Mouse (Mus musculus) heart, postnatal 0 days (tissue): ENCODE data around the gene Usp38. TPM values are rescaled to one million over a fixed set of nuclear protein-coding genes. Genes with fewer than 3 reads are reported as not detected.

Experiments used
- ATAC-seq: fragments of 200-750 bp; cut with Nextera tagmentation; 2 replicates; pipeline ENCODE4 v1.8.0; 2017; ENCODE audit warnings: low read depth, moderate number of reproducible peaks, moderate library complexity; ENCODE audit not compliant: insufficient read depth
- DNase-seq: peaks from one replicate; pipeline ENCODE4 v3.0.0-alpha.2; 2016; ENCODE audit warnings: low spot score
- H3K27ac ChIP-seq: fragments of 300-500 bp; sonication (generic); 2 replicates; pipeline ENCODE4 v1.5.1; 2014; ENCODE audit warnings: low read depth, mild to moderate bottlenecking
- H3K27me3 ChIP-seq: fragments of 300-500 bp; sonication (generic); 2 replicates; pipeline ENCODE4 v1.6.1; 2014; ENCODE audit warnings: low read length, mixed read lengths; ENCODE audit not compliant: control insufficient read depth, insufficient read depth
- H3K36me3 ChIP-seq: fragments of 300-500 bp; sonication (generic); replicated peaks from 2 replicates; pipeline ENCODE4 v1.6.1; 2014; ENCODE audit warnings: low read length, mixed read lengths; ENCODE audit not compliant: control insufficient read depth, insufficient read depth
- H3K4me1 ChIP-seq: fragments of 300-500 bp; sonication (generic); 2 replicates; pipeline ENCODE4 v1.6.1; 2014; ENCODE audit warnings: antibody characterized with exemption; ENCODE audit not compliant: control insufficient read depth, insufficient read depth
- H3K4me2 ChIP-seq: fragments of 300-500 bp; sonication (generic); 2 replicates; pipeline ENCODE4 v1.6.1; 2014; ENCODE audit warnings: low read depth, mild to moderate bottlenecking, low read length, moderate library complexity
- H3K4me3 ChIP-seq: fragments of 300-500 bp; sonication (generic); 2 replicates; pipeline ENCODE4 v1.5.1; 2014; ENCODE audit warnings: low read depth, low read length
- H3K9ac ChIP-seq: fragments of 300-500 bp; sonication (generic); replicated peaks from 2 replicates; pipeline ENCODE4 v1.6.1; 2014; ENCODE audit warnings: low read depth, low read length, mixed read lengths
- H3K9me3 ChIP-seq: fragments of 300-500 bp; sonication (generic); replicated peaks from 2 replicates; pipeline ENCODE4 v1.6.1; 2016; ENCODE audit warnings: low read length; ENCODE audit not compliant: control insufficient read depth
- CTCF ChIP-seq: IDR thresholded peaks from 2 replicates; pipeline ENCODE4 v1.5.1; 2016; ENCODE audit warnings: antibody characterized with exemption, control low read depth, low read depth
- EP300 ChIP-seq: IDR thresholded peaks from 2 replicates; pipeline ENCODE4 v1.6.1; 2016; ENCODE audit warnings: antibody characterized with exemption, low read depth
- WGBS: fragments of 180-500 bp; shearing (Covaris S2); extraction: QIAGEN DNeasy Blood & Tissue Kit; methylation state at CpG from one replicate; pipeline ENCODE4 v1.1.7; 2014; 5-methylcytosine and 5-hydroxymethylcytosine counted together
- polyA plus RNA-seq: library from polyadenylated mRNA; unstranded; fragments of >200 nt; fragmentation: Nextera tagmentation; extraction: Ambion mirVana; gene quantifications from 2 replicates; pipeline ENCODE4 v1.2.1, GENCODE M21; 2015
- total RNA-seq: library from RNA; depleted of rRNA; stranded (reverse); fragments of >200 nt; gene quantifications from 2 replicates; pipeline ENCODE4 v1.2.3, GENCODE M21; 2014; ENCODE audit warnings: low replicate concordance

Gene Usp38
- total and polyA plus RNA-seq, 2 experiments from 2014 or later = 11.1 to 32.0 TPM

GRCm38 (mm10) chr8:80971150-80971549 is 43.6 kb downstream of the Usp38 start:
- no peaks in the 10 kb centered on the region for H3K9me3 ChIP-seq
- H3K4me2 ChIP-seq = no peak overlapping the region
- no peak for ATAC-seq
- no peaks in the 10 kb centered on the region for H3K4me1 ChIP-seq
- TF ChIP-seq EP300 (no peak), CTCF (no peak)
- no peak overlapping the region for H3K4me3 ChIP-seq
- no peak for DNase-seq
- H3K27ac ChIP-seq = no peak overlapping the region
- H3K27me3 ChIP-seq = no peaks in the 10 kb centered on the region
- WGBS = 65% methylated on average over 8 of the region's 9 CpGs
- H3K9ac ChIP-seq = no peak overlapping the region
- H3K36me3 ChIP-seq = no peaks in the 10 kb centered on the region

- H3K9me3 ChIP-seq = no peaks in the 10 kb centered on the region
- ATAC-seq (no peak), DNase-seq (no peak)
- H3K4me1 ChIP-seq = no peaks in the 10 kb centered on the region
- no peak overlapping the region for H3K4me3 ChIP-seq
- no peak for TF ChIP-seq EP300
- no peak for TF ChIP-seq CTCF
- H3K36me3 ChIP-seq = no peaks in the 10 kb centered on the region
- no peaks in the 10 kb centered on the region for H3K27me3 ChIP-seq
- H3K9ac ChIP-seq = no peak overlapping the region
- no peak overlapping the region for H3K27ac ChIP-seq
- WGBS = 83% methylated on average over 11 of the region's 11 CpGs
- no peak overlapping the region for H3K4me2 ChIP-seq
Measured at GRCm38 (mm10) chr8:80970000-80970685, 44.6 kb downstream of the Usp38 start.

- Histone ChIP-seq H3K4me3 (no peak overlapping the region), H3K9me3 (no peaks in the 10 kb centered on the region), H3K27ac (no peak overlapping the region), H3K9ac (no peak overlapping the region), H3K4me2 (no peak overlapping the region), H3K27me3 (no peaks in the 10 kb centered on the region), H3K4me1 (no peaks in the 10 kb centered on the region), H3K36me3 (no peaks in the 10 kb centered on the region)
- ATAC-seq (no peak), DNase-seq (no peak)
- WGBS = 89% methylated on average over 5 of the region's 5 CpGs
- TF ChIP-seq EP300 (no peak), CTCF (no peak)
Measured at GRCm38 (mm10) chr8:80969423-80969822, 45.3 kb downstream of the Usp38 start.

GRCm38 (mm10) chr8:80963095-80963494 is 51.6 kb downstream of the Usp38 start:
- no peak overlapping the region for H3K9ac ChIP-seq
- no peaks in the 10 kb centered on the region for H3K36me3 ChIP-seq
- WGBS = 89% methylated on average over 3 of the region's 3 CpGs
- no peak overlapping the region for H3K4me2 ChIP-seq
- H3K27me3 ChIP-seq = no peaks in the 10 kb centered on the region
- TF ChIP-seq CTCF = no peak
- no peak for TF ChIP-seq EP300
- ATAC-seq (no peak), DNase-seq (no peak)
- no peak overlapping the region for H3K4me3 ChIP-seq
- no peaks in the 10 kb centered on the region for H3K9me3 ChIP-seq
- no peaks in the 10 kb centered on the region; the same call in 1 of the 2 replicates for H3K4me1 ChIP-seq
- no peak overlapping the region for H3K27ac ChIP-seq

GRCm38 (mm10) chr8:80962592-80962983 is 52.1 kb downstream of the Usp38 start:
- H3K9ac ChIP-seq = no peak overlapping the region
- ATAC-seq (no peak), DNase-seq (no peak)
- H3K27me3 ChIP-seq = no peaks in the 10 kb centered on the region
- no peaks in the 10 kb centered on the region for H3K36me3 ChIP-seq
- no peaks in the 10 kb centered on the region for H3K9me3 ChIP-seq
- TF ChIP-seq CTCF (no peak), EP300 (no peak)
- H3K4me3 ChIP-seq = no peak overlapping the region
- H3K27ac ChIP-seq = peak overlapping the region; percentile 35; the same call in 1 of the 2 replicates
- no peak overlapping the region for H3K4me2 ChIP-seq
- H3K4me1 ChIP-seq = no peaks in the 10 kb centered on the region; the same call in 1 of the 2 replicates
- WGBS = 77% methylated on average over 5 of the region's 5 CpGs
